Mouse (Mus musculus) MEL (cell line): ENCODE data around the gene Agps. TPM values are rescaled to one million over a fixed set of nuclear protein-coding genes. Genes with fewer than 3 reads are reported as not detected.

Source experiments
- DNase-seq: peaks from one replicate; pipeline ENCODE4 v3.0.0; 2011; ENCODE audit warnings: low read depth, low spot score
- H3K27ac ChIP-seq: 2 replicates; pipeline ENCODE4 v1.5.1; 2012; ENCODE audit warnings: low read depth, mild to moderate bottlenecking, control low read depth, low read length, moderate library complexity; ENCODE audit not compliant: control insufficient read depth
- H3K27me3 ChIP-seq, 2 experiments: fragments of 150-350 bp in 1 of 2; sonication (generic) in 1 of 2; 2 replicates each; pipeline ENCODE4 v1.6.1; 2012; ENCODE audit warnings: low read length in 2 of 2, mild to moderate bottlenecking in 2 of 2, improper control_type of control experiment in 1 of 2, moderate library complexity in 1 of 2; ENCODE audit not compliant: insufficient read depth in 2 of 2, control insufficient read depth in 1 of 2
- H3K36me3 ChIP-seq, 2 experiments: 2 replicates each; pipeline ENCODE4 v1.6.1; 2012 to 2014; ENCODE audit warnings: low read length in 2 of 2, improper control_type of control experiment in 1 of 2, inconsistent platforms in 1 of 2, mild to moderate bottlenecking in 1 of 2; ENCODE audit not compliant: insufficient read depth in 2 of 2, control insufficient read depth in 1 of 2
- H3K4me1 ChIP-seq, 2 experiments: fragments of 150-350 bp in 1 of 2; sonication (generic) in 1 of 2; 2 replicates each; pipeline ENCODE4 v1.6.1; 2012; ENCODE audit warnings: low read length in 2 of 2, improper control_type of control experiment in 1 of 2, mild to moderate bottlenecking in 1 of 2; ENCODE audit not compliant: insufficient read depth in 2 of 2, control insufficient read depth in 1 of 2
- H3K4me3 ChIP-seq, 2 experiments: fragments of 150-350 bp in 1 of 2; sonication (generic) in 1 of 2; 2 replicates each; pipeline ENCODE4 v1.5.1; 2012; ENCODE audit warnings: low read depth in 2 of 2, low read length in 2 of 2, mild to moderate bottlenecking in 2 of 2, moderate library complexity in 2 of 2, control low read depth in 1 of 2, improper control_type of control experiment in 1 of 2; ENCODE audit not compliant: control insufficient read depth in 1 of 2, insufficient read depth in 1 of 2
- H3K79me2 ChIP-seq: 2 replicates; pipeline ENCODE4 v1.6.1; 2012; ENCODE audit warnings: mild to moderate bottlenecking, low read length, moderate library complexity; ENCODE audit not compliant: control insufficient read depth, poor library complexity, insufficient read depth
- H3K9ac ChIP-seq: 2 replicates; pipeline ENCODE4 v1.6.1; 2012; ENCODE audit warnings: low read depth, mild to moderate bottlenecking, control low read depth, low read length, moderate library complexity; ENCODE audit not compliant: control insufficient read depth, poor library complexity, severe bottlenecking
- H3K9me3 ChIP-seq: fragments of 150-350 bp; sonication (generic); replicated peaks from 2 replicates; pipeline ENCODE4 v1.6.1; 2012; ENCODE audit warnings: mild to moderate bottlenecking, low read length, improper control_type of control experiment, moderate library complexity; ENCODE audit not compliant: insufficient read depth
- CHD1 ChIP-seq: IDR thresholded peaks from 2 replicates; pipeline ENCODE4 v1.6.1; 2012; ENCODE audit warnings: low read depth, mild to moderate bottlenecking, inconsistent platforms, low read length, improper control_type of control experiment
- ELF1 ChIP-seq: IDR thresholded peaks from 2 replicates; pipeline ENCODE4 v1.6.1; 2014; ENCODE audit warnings: low read depth, mild to moderate bottlenecking, inconsistent platforms, low read length, improper control_type of control experiment, moderate library complexity
- EP300 ChIP-seq, 2 experiments: IDR thresholded peaks; 2 replicates each; pipeline ENCODE4 v1.6.1; 2011; ENCODE audit warnings: improper control_type of control experiment in 2 of 2, low read length in 2 of 2, low read depth in 1 of 2, mild to moderate bottlenecking in 1 of 2
- ETS1 ChIP-seq: IDR thresholded peaks from 2 replicates; pipeline ENCODE4 v1.6.1; 2012; ENCODE audit warnings: low read depth, mild to moderate bottlenecking, inconsistent platforms, low read length, improper control_type of control experiment, moderate library complexity
- GATA1 ChIP-seq: IDR thresholded peaks from 2 replicates; pipeline ENCODE4 v1.6.1; 2011; ENCODE audit warnings: low read depth, low read length, improper control_type of control experiment
- JUND ChIP-seq: IDR thresholded peaks from 2 replicates; pipeline ENCODE4 v1.6.1; 2011; ENCODE audit warnings: low read depth, mild to moderate bottlenecking, improper control_type of control experiment, low read length
- MAFK ChIP-seq: IDR thresholded peaks from 2 replicates; pipeline ENCODE4 v1.6.1; 2011; ENCODE audit warnings: low read depth, mild to moderate bottlenecking, low read length, improper control_type of control experiment, borderline replicate concordance
- MAX ChIP-seq: IDR thresholded peaks from 2 replicates; pipeline ENCODE4 v1.6.1; 2011; ENCODE audit warnings: low read length, improper control_type of control experiment
- MEF2A ChIP-seq: IDR thresholded peaks from 2 replicates; pipeline ENCODE4 v1.6.1; 2014; ENCODE audit warnings: low read depth, mild to moderate bottlenecking, inconsistent platforms, low read length, improper control_type of control experiment; ENCODE audit not compliant: poor library complexity, insufficient replicate concordance, severe bottlenecking; ENCODE audit errors: extremely low read depth
- NELFE ChIP-seq: IDR thresholded peaks from 2 replicates; pipeline ENCODE4 v1.6.1; 2011; ENCODE audit warnings: low read depth, low read length, improper control_type of control experiment
- POLR2A ChIP-seq, 2 experiments: IDR thresholded peaks; 2 replicates each; pipeline ENCODE4 v1.6.1; 2011 to 2012; ENCODE audit warnings: low read length in 2 of 2, mild to moderate bottlenecking in 2 of 2, control low read depth in 1 of 2, improper control_type of control experiment in 1 of 2, low read depth in 1 of 2, moderate library complexity in 1 of 2; ENCODE audit not compliant: control insufficient read depth in 1 of 2, insufficient read depth in 1 of 2, poor library complexity in 1 of 2
- POLR2AphosphoS5 ChIP-seq: IDR thresholded peaks from 2 replicates; pipeline ENCODE4 v1.6.1; 2012; ENCODE audit warnings: low read depth, borderline replicate concordance, mild to moderate bottlenecking, inconsistent platforms, low read length, moderate library complexity, mixed read lengths
- RCOR1 ChIP-seq: IDR thresholded peaks from 2 replicates; pipeline ENCODE4 v1.6.1; 2012; ENCODE audit warnings: low read depth, mild to moderate bottlenecking, inconsistent platforms, low read length, improper control_type of control experiment
- SIN3A ChIP-seq: IDR thresholded peaks from 2 replicates; pipeline ENCODE4 v1.6.1; 2012; ENCODE audit warnings: low read length, improper control_type of control experiment, inconsistent platforms
- TAL1 ChIP-seq: IDR thresholded peaks from 2 replicates; pipeline ENCODE4 v1.6.1; 2012; ENCODE audit warnings: mild to moderate bottlenecking, inconsistent platforms, low read length, moderate library complexity, mixed read lengths
- TBP ChIP-seq: IDR thresholded peaks from 2 replicates; pipeline ENCODE4 v1.8.0; 2011; ENCODE audit warnings: low read depth, low read length, improper control_type of control experiment
- TCF12 ChIP-seq: IDR thresholded peaks from 2 replicates; pipeline ENCODE4 v1.6.1; 2014; ENCODE audit warnings: low read depth, mild to moderate bottlenecking, inconsistent platforms, low read length, improper control_type of control experiment, moderate library complexity
- USF2 ChIP-seq, 2 experiments: IDR thresholded peaks; 2 replicates each; pipeline ENCODE4 v1.6.1; 2011 to 2012; ENCODE audit warnings: improper control_type of control experiment in 2 of 2, low read length in 2 of 2, borderline replicate concordance in 1 of 2, inconsistent platforms in 1 of 2, low read depth in 1 of 2, mild to moderate bottlenecking in 1 of 2; ENCODE audit not compliant: insufficient read depth in 1 of 2
- ZKSCAN1 ChIP-seq: IDR thresholded peaks from 2 replicates; pipeline ENCODE4 v1.6.1; 2012; ENCODE audit warnings: low read depth, mild to moderate bottlenecking, inconsistent platforms, low read length, improper control_type of control experiment, moderate library complexity
- ZMIZ1 ChIP-seq: IDR thresholded peaks from 2 replicates; pipeline ENCODE4 v1.6.1; 2012; ENCODE audit warnings: low read depth, mild to moderate bottlenecking, inconsistent platforms, low read length, improper control_type of control experiment, moderate library complexity
- polyA plus RNA-seq, 2 experiments: library from polyadenylated mRNA; stranded (reverse) in 1 of 2; unstranded in 1 of 2; fragments of >175 nt in 1 of 2; fragments of >200 nt in 1 of 2; gene quantifications; 2 replicates each; pipeline versions ENCODE4 v1.2.1 to v1.2.4; 2012; ENCODE audit warnings: low replicate concordance in 2 of 2, low read depth in 1 of 2; ENCODE audit not compliant: insufficient read length in 2 of 2, insufficient read depth in 1 of 2, missing spikeins in 1 of 2
- total RNA-seq: library from RNA; depleted of rRNA; stranded (reverse); fragments of 300-350 nt; gene quantifications from 2 replicates; pipeline ENCODE4 v1.2.3, GENCODE M21; 2012

Agps gene
- total and polyA plus RNA-seq, 3 experiments = 32.3 to 47.8 TPM; not detected in 1

DNA sequence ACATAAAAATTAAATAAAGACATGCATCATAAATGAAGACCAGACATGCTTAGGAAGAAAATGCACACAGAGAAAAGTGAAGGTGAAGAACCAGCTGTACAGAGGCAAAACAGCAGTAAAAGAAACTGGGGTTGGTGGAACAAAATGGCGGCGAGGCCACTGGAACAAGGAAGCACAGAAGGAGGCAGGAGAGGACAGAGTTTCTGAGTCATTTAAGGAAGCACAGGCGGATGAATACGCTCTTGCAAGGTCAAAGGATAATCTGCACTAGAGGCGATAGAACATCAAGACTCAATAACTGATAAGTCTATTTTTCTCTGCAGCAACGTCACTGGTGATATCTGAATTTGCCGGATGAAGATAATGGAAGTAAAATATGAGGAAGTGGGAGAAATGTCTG lies 1.7 kb upstream of the Agps start:
- peak overlapping the region; percentile 50 for H3K27ac ChIP-seq
- no peak overlapping the region for H3K4me3 ChIP-seq
- peaks cover 26% of the 10 kb centered on the region for H3K79me2 ChIP-seq
- no peak overlapping the region for H3K9ac ChIP-seq
- H3K27me3 ChIP-seq = no peaks in the 10 kb centered on the region
- H3K36me3 ChIP-seq = peaks cover 0 to 27% of the 10 kb centered on the region in 2 experiments; a peak in 2 of 4 replicates
- DNase-seq = peak; percentile 52
- TF ChIP-seq MEF2A = no peak
- no peak for TF ChIP-seq POLR2AphosphoS5
- no peak for TF ChIP-seq JUND
- no peak for TF ChIP-seq CHD1
- TF ChIP-seq POLR2A (IDR thresholded peaks at IDR 0.05; ENCODE audit: control insufficient read depth in 1 of 2, insufficient read depth in 1 of 2, low read depth in 1 of 2, low read length in 2 of 2, poor library complexity in 1 of 2) = no peak
- TF ChIP-seq ELF1 = peak; percentile 28; the same call in 1 of the 2 replicates
- TF ChIP-seq TBP = no peak
- TF ChIP-seq RCOR1 = no peak
- no peak for TF ChIP-seq ZKSCAN1
- peak in 1 of 2 experiments; percentile 16; a peak in 1 of 4 replicates for TF ChIP-seq EP300 (IDR thresholded peaks at IDR 0.05; ENCODE audit: low read depth in 1 of 2, low read length in 2 of 2)
- TF ChIP-seq NELFE = no peak
- TF ChIP-seq GATA1 = peak; percentile 53
- no peak for TF ChIP-seq MAFK
- no peak for TF ChIP-seq ZMIZ1
- TF ChIP-seq MAX = no peak
- TF ChIP-seq ETS1 = no peak
- TF ChIP-seq TAL1 = no peak
- no peak for TF ChIP-seq TCF12
- TF ChIP-seq USF2 (IDR thresholded peaks at IDR 0.05; ENCODE audit: borderline replicate concordance in 1 of 2, insufficient read depth in 1 of 2, low read depth in 1 of 2, low read length in 2 of 2) = no peak
- TF ChIP-seq, all 39 proteins: peak for 3
- H3K9me3 ChIP-seq = no peaks in the 10 kb centered on the region
- H3K4me1 ChIP-seq = peaks cover 0 to 31% of the 10 kb centered on the region in 2 experiments; a peak in 2 of 4 replicates

DNA sequence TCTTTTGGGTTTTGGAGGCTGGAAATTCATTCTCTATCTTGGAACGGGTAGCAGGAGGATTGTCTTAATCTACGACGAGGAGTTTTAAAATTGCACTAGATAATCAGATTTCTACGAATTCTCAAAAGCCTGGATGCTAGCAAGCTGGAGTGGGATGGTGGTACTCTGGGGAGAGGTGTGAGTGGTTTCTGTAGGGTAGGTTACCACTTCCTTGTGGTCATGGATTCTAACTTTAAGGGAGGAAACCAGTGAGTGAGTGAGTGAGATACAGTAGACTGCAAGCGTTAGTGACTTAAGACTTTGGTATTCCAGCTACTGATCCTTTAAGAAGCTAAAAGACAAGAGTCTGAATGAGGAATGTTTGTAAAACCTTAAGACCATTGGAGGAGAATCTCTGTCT lies 804 bp downstream of the Agps start:
- peak; percentile 50 for DNase-seq
- peaks cover 43% of the 10 kb centered on the region for H3K79me2 ChIP-seq

More for the DNA sequence above, 804 bp downstream of the Agps start:
- H3K4me3 ChIP-seq = peak overlapping the region; percentile 92 to 99
- H3K27ac ChIP-seq = peak overlapping the region; percentile 7
- peaks cover 1 to 24% of the 10 kb centered on the region in 2 experiments; a peak in 3 of 4 replicates for H3K36me3 ChIP-seq
- H3K27me3 ChIP-seq = no peaks in the 10 kb centered on the region
- no peaks in the 10 kb centered on the region for H3K9me3 ChIP-seq
- peaks cover 0 to 29% of the 10 kb centered on the region in 2 experiments; a peak in 2 of 4 replicates for H3K4me1 ChIP-seq
- no peak for TF ChIP-seq EP300 (IDR thresholded peaks at IDR 0.05; ENCODE audit: low read depth in 1 of 2, low read length in 2 of 2)
- TF ChIP-seq SIN3A = 0 out of 2 replicates have a peak, but pooled peaks have one; percentile 5
- TF ChIP-seq MEF2A = no peak
- no peak for TF ChIP-seq NELFE
- H3K9ac ChIP-seq = peak overlapping the region; percentile 97
